Mouse (Mus musculus): ENCODE data around the gene Slc25a47. TPM values are rescaled to one million over a fixed set of nuclear protein-coding genes. Genes with fewer than 3 reads are reported as not detected.
"Not testable (repeated sequence)": the region's sequence is repeated elsewhere in the genome, so short reads cannot be mapped to it uniquely, and the experiment has no call there.

The Slc25a47 gene
- polyA plus RNA-seq, 1 experiment from 2014 or later, result 9.8 TPM

DNA sequence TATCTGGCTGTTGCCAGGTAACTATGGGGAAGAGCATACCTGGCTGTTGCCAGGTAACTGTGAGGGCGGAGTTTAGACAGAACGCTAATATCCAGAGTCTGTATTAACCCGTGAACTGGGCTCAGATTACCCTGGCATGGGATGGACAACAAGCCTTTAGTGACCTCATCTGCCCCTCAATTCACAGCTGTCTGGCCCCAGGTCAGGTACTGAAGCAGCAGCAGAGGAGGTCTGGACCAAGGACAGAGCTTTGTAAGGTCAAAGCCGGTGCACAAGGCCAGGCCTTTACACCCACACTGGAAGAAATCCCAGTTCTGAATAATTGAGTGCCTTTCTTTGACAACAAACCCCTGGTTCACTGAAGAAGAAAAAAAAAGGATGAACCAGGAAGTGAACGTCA is 6.2 kb upstream of the Slc25a47 start:
- H3K27ac ChIP-seq, result no peak overlapping the region
- 0 out of 2 replicates have a peak, but pooled peaks cover 2% of the 10 kb centered on the region for H3K4me1 ChIP-seq
- 74% methylated on average over 5 of the region's 5 CpGs for WGBS
- H3K9me3 ChIP-seq, result no peaks in the 10 kb centered on the region
- H3K27me3 ChIP-seq (replicated peaks), result no peaks in the 10 kb centered on the region
- H3K36me3 ChIP-seq, result peaks cover 10% of the 10 kb centered on the region; the same call in 1 of the 2 replicates
- no peak overlapping the region for H3K4me2 ChIP-seq
- H3K4me3 ChIP-seq (replicated peaks), result no peak overlapping the region
- no peak overlapping the region for H3K9ac ChIP-seq
- no peak for ATAC-seq (ENCODE audit: insufficient read depth, low FRiP score, low read depth)

- Histone ChIP-seq H3K9ac (no peak overlapping the region), H3K27ac (no peak overlapping the region), H3K4me2 (no peak overlapping the region), H3K27me3 (replicated peaks) (no peaks in the 10 kb centered on the region), H3K4me1 (peaks cover 8% of the 10 kb centered on the region), H3K36me3 (peaks cover 10% of the 10 kb centered on the region; the same call in 1 of the 2 replicates), H3K4me3 (replicated peaks) (no peak overlapping the region), H3K9me3 (no peaks in the 10 kb centered on the region)
- WGBS, result 77% methylated on average over 6 of the region's 6 CpGs
- no peak for ATAC-seq (ENCODE audit: insufficient read depth, low FRiP score, low read depth)
These were observed 5.5 kb upstream of the Slc25a47 start for GRCm38 (mm10) chr12:108830358-108830757.

DNA sequence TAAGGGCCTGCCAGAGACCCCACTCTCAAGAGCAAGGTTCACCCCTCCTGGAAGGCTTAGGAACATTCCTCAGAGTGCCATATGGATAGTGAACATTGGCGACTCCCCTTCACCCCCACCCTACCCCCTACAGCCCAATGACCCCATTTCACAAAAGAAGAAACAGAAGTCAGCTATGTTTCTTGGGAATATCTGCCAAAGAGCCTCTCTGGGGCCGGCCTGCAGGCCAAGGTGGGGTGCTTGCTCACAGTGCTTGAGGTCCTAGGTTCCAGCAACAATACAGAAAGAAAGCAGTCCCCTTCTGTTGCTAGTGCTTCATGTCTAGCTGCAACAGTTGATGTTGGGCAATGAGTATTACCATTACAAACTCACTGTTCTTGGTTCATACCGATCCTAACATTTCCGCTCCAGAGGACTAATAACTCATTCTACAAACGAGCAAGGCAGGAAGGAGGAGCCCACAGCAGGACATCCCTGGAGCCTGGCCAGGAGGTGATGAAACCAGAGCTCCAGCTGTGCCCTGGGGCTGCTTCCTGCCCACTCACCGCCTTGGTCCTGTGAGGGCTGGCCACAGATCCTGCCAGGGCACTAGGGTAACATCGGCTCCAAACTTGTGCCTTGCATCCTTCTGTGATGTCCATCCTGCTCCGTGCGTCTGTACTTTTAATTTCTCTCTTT is 3.7 kb upstream of the Slc25a47 start:
- Histone ChIP-seq H3K36me3 (peaks cover 9% of the 10 kb centered on the region; the same call in 1 of the 2 replicates), H3K4me2 (no peak overlapping the region), H3K9ac (no peak overlapping the region), H3K27ac (no peak overlapping the region), H3K27me3 (replicated peaks) (no peaks in the 10 kb centered on the region), H3K9me3 (no peaks in the 10 kb centered on the region), H3K4me3 (replicated peaks) (no peak overlapping the region), H3K4me1 (peaks cover 18% of the 10 kb centered on the region)
- 55% methylated on average over 9 of the region's 9 CpGs for WGBS
- no peak for ATAC-seq (ENCODE audit: insufficient read depth, low FRiP score, low read depth)

GRCm38 (mm10) chr12:108832851-108833250 is 3.0 kb upstream of the Slc25a47 start:
- Histone ChIP-seq H3K36me3 (peaks cover 4% of the 10 kb centered on the region; the same call in 1 of the 2 replicates), H3K4me3 (replicated peaks) (no peak overlapping the region), H3K27ac (no peak overlapping the region), H3K9ac (no peak overlapping the region), H3K9me3 (no peaks in the 10 kb centered on the region), H3K27me3 (replicated peaks) (no peaks in the 10 kb centered on the region), H3K4me2 (no peak overlapping the region), H3K4me1 (peaks cover 25% of the 10 kb centered on the region)
- no peak for ATAC-seq (ENCODE audit: insufficient read depth, low FRiP score, low read depth)
- 91% methylated on average over 8 of the region's 8 CpGs for WGBS

- Histone ChIP-seq H3K4me2 (no peak overlapping the region), H3K4me3 (replicated peaks) (no peak overlapping the region), H3K27ac (no peak overlapping the region), H3K9me3 (no peaks in the 10 kb centered on the region), H3K4me1 (peaks cover 31% of the 10 kb centered on the region), H3K36me3 (peaks cover 1% of the 10 kb centered on the region; the same call in 1 of the 2 replicates), H3K9ac (no peak overlapping the region), H3K27me3 (replicated peaks) (no peaks in the 10 kb centered on the region)
- ATAC-seq (ENCODE audit: insufficient read depth, low FRiP score, low read depth), result no peak
- WGBS, result 83% methylated on average over 3 of the region's 3 CpGs
These were observed 2.4 kb upstream of the Slc25a47 start for GRCm38 (mm10) chr12:108833408-108833807.

GRCm38 (mm10) chr12:108834337-108834736 is 1.5 kb upstream of the Slc25a47 start:
- peak overlapping the region; percentile 74; the same call in 1 of the 2 replicates for H3K4me3 ChIP-seq (replicated peaks)
- no peaks in the 10 kb centered on the region for H3K36me3 ChIP-seq
- WGBS, result 74% methylated on average over 3 of the region's 3 CpGs
- H3K9ac ChIP-seq, result no peak overlapping the region
- peak overlapping the region; percentile 98; the same call in 1 of the 2 replicates for H3K4me2 ChIP-seq
- H3K4me1 ChIP-seq, result peaks cover 32% of the 10 kb centered on the region
- H3K9me3 ChIP-seq, result no peaks in the 10 kb centered on the region
- no peaks in the 10 kb centered on the region for H3K27me3 ChIP-seq (replicated peaks)
- H3K27ac ChIP-seq, result no peak overlapping the region
- ATAC-seq (ENCODE audit: insufficient read depth, low FRiP score, low read depth), result no peak

- no peak overlapping the region for H3K27ac ChIP-seq
- H3K4me3 ChIP-seq (replicated peaks), result peak overlapping the region; percentile 74
- peak overlapping the region; percentile 98 for H3K4me2 ChIP-seq
- H3K4me1 ChIP-seq, result peaks cover 32% of the 10 kb centered on the region
- no peaks in the 10 kb centered on the region for H3K27me3 ChIP-seq (replicated peaks)
- no peaks in the 10 kb centered on the region for H3K36me3 ChIP-seq
- H3K9me3 ChIP-seq, result no peaks in the 10 kb centered on the region
- no peak for ATAC-seq (ENCODE audit: insufficient read depth, low FRiP score, low read depth)
- H3K9ac ChIP-seq, result no peak overlapping the region
- 32% methylated on average over 5 of the region's 5 CpGs for WGBS
These were observed 1.1 kb upstream of the Slc25a47 start for GRCm38 (mm10) chr12:108834786-108835185.

DNA sequence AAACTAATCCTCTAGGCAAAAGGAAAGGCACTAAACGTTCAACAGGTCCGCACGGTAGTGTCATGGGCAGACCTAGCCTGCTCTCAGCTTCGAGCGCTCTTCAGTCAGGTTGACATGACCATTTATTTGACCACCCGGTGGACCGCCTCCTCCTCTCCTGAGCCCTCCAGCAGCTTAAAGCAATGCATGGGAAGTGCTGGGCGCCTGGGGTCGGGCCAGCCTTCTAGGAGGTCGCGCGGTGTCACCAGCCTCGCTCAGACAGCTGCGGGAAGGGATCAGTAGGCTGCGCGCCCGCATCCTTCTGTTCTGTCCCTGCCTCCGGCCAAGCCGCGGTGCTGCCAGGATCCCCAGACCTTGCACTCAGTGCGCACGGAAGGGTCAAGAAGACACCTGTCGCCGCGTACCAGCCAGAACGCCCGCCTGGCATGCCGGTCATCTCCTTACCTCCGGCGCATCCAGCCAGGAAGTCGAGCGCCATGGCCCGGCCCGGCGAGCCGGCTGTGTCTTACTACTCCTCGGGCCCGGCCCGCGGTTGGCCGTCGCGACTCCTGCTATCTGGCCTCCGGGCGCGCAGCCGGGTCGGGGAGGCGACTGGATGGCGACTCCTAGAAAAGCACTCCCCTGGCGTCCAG is 522 bp upstream of the Slc25a47 start:
- peak overlapping the region; percentile 74 for H3K9ac ChIP-seq
- no peak overlapping the region for H3K27ac ChIP-seq
- peaks cover 32% of the 10 kb centered on the region for H3K4me1 ChIP-seq
- H3K4me3 ChIP-seq (replicated peaks), result peak overlapping the region; percentile 74
- no peaks in the 10 kb centered on the region for H3K36me3 ChIP-seq
- peak overlapping the region; percentile 98 for H3K4me2 ChIP-seq
- ATAC-seq (ENCODE audit: insufficient read depth, low FRiP score, low read depth), result no peak
- H3K9me3 ChIP-seq, result no peaks in the 10 kb centered on the region
- no peaks in the 10 kb centered on the region for H3K27me3 ChIP-seq (replicated peaks)
- WGBS, result 2% methylated on average over 51 of the region's 51 CpGs

DNA sequence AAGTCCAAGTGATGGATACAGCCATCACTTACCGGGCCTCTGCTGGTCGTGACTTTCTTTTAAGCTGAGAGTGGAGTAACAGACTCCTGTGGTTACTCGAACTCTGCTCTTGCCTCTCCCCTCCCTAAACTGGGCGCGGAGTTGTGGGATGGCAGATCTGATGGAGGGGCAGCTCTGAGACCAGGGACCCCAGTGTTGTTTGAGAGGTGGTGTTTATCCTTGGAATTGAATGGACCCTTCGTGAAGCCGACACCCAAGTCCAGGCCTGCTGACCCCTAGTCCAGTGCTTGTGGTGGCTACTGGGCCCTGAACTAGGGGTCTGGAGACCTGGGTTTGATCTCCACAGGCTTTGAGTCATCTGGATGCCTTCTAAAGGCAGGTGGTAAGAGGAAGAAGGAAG is 876 bp downstream of the Slc25a47 start:
- ATAC-seq (ENCODE audit: insufficient read depth, low FRiP score, low read depth), result no peak
- Histone ChIP-seq H3K4me3 (replicated peaks) (peak overlapping the region; percentile 74), H3K9me3 (no peaks in the 10 kb centered on the region), H3K27me3 (replicated peaks) (no peaks in the 10 kb centered on the region), H3K36me3 (0 out of 2 replicates have a peak, but pooled peaks cover 6% of the 10 kb centered on the region), H3K4me2 (peak overlapping the region; percentile 98), H3K9ac (peak overlapping the region; percentile 72), H3K4me1 (peaks cover 32% of the 10 kb centered on the region), H3K27ac (peak overlapping the region; percentile 88)
- WGBS, result 27% methylated on average over 7 of the region's 7 CpGs

GRCm38 (mm10) chr12:108841181-108841580 is 5.3 kb downstream of the Slc25a47 start:
- WGBS, result 81% methylated on average over 6 of the region's 6 CpGs
- Histone ChIP-seq H3K4me3 (replicated peaks) (no peak overlapping the region), H3K4me1 (peaks cover 22% of the 10 kb centered on the region), H3K27me3 (replicated peaks) (no peaks in the 10 kb centered on the region), H3K27ac (no peak overlapping the region), H3K9ac (no peak overlapping the region), H3K9me3 (no peaks in the 10 kb centered on the region), H3K4me2 (no peak overlapping the region), H3K36me3 (peaks cover 35% of the 10 kb centered on the region)
- ATAC-seq (ENCODE audit: insufficient read depth, low FRiP score, low read depth), result no peak

DNA sequence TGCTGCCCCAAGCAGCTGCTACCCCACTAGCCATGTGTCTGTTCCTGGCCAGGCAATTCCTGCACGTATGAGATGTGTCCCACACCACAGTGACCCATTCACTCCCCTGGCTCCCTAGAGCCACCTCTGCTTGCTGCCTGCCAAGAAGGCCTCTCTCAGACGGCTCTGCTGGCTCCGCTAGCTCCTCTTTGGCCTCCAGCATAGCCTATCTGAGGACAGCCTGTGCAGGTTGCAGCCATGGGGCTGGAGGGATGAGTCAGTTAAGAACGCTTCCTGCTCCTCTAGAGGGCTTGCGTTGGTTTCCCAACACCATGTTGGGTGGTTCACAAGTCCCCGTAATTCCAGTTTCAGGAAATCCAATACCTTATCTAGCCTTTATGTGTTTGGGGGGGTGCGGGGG is 6.8 kb downstream of the Slc25a47 start:
- Histone ChIP-seq H3K4me1 (peaks cover 8% of the 10 kb centered on the region), H3K9ac (no peak overlapping the region), H3K4me2 (no peak overlapping the region), H3K4me3 (replicated peaks) (no peak overlapping the region), H3K36me3 (peaks cover 35% of the 10 kb centered on the region), H3K27me3 (replicated peaks) (no peaks in the 10 kb centered on the region), H3K9me3 (no peaks in the 10 kb centered on the region), H3K27ac (no peak overlapping the region)
- no peak for ATAC-seq (ENCODE audit: insufficient read depth, low FRiP score, low read depth)
- 81% methylated on average over 7 of the region's 7 CpGs for WGBS

- H3K4me1 ChIP-seq; H3K9me3 ChIP-seq; H3K27me3 ChIP-seq (replicated peaks); ATAC-seq (ENCODE audit: insufficient read depth, low FRiP score, low read depth); H3K27ac ChIP-seq; H3K4me3 ChIP-seq (replicated peaks); H3K4me2 ChIP-seq; H3K9ac ChIP-seq: not testable (repeated sequence)
- 83% methylated on average over 3 of the region's 3 CpGs for WGBS
- peaks cover 17% of the 10 kb centered on the region for H3K36me3 ChIP-seq
These were observed 12.2 kb downstream of the Slc25a47 start for GRCm38 (mm10) chr12:108848033-108848432.

Data from stomach, embryonic 15.5 days (tissue).